Mouse (Mus musculus) heart, embryonic 12.5 days (tissue): ENCODE results near the gene Gm3045. TPM values are rescaled to one million over a fixed set of nuclear protein-coding genes. Genes with fewer than 3 reads are reported as not detected.

Source experiments
- ATAC-seq: fragments of 200-750 bp; cut with Nextera tagmentation; 2 replicates; pipeline ENCODE4 v1.8.0; 2017; ENCODE audit warnings: moderate TSS enrichment, moderate library complexity; ENCODE audit not compliant: insufficient number of reproducible peaks, low FRiP score
- H3K27ac ChIP-seq: fragments of 300-500 bp; sonication (generic); 2 replicates; pipeline ENCODE4 v1.5.1; 2016; ENCODE audit warnings: mild to moderate bottlenecking, moderate library complexity; ENCODE audit not compliant: poor library complexity, severe bottlenecking
- H3K27me3 ChIP-seq: fragments of 300-500 bp; sonication (generic); replicated peaks from 2 replicates; pipeline ENCODE4 v1.6.1; 2016; ENCODE audit warnings: mild to moderate bottlenecking, moderate library complexity
- H3K36me3 ChIP-seq: fragments of 300-500 bp; sonication (generic); 2 replicates; pipeline ENCODE4 v1.6.1; 2016; ENCODE audit warnings: mild to moderate bottlenecking, moderate library complexity
- H3K4me1 ChIP-seq: fragments of 300-500 bp; sonication (generic); replicated peaks from 2 replicates; pipeline ENCODE4 v1.6.1; 2016; ENCODE audit warnings: mild to moderate bottlenecking
- H3K4me2 ChIP-seq: fragments of 300-500 bp; sonication (generic); 2 replicates; pipeline ENCODE4 v1.6.1; 2016; ENCODE audit warnings: mild to moderate bottlenecking, moderate library complexity
- H3K4me3 ChIP-seq: fragments of 300-500 bp; sonication (generic); 2 replicates; pipeline ENCODE4 v1.5.1; 2016; ENCODE audit warnings: mild to moderate bottlenecking
- H3K9ac ChIP-seq: fragments of 300-500 bp; sonication (generic); 2 replicates; pipeline ENCODE4 v1.6.1; 2016; ENCODE audit warnings: mild to moderate bottlenecking, moderate library complexity
- H3K9me3 ChIP-seq: fragments of 300-500 bp; sonication (generic); replicated peaks from 2 replicates; pipeline ENCODE4 v1.6.1; 2016; ENCODE audit warnings: mild to moderate bottlenecking, moderate library complexity
- WGBS: fragments of 180-500 bp; shearing (Covaris S2); methylation state at CpG from one replicate; pipeline ENCODE4 v1.1.7; 2016; 5-methylcytosine and 5-hydroxymethylcytosine counted together
- polyA plus RNA-seq: library from polyadenylated mRNA; unstranded; fragments of >200 nt; fragmentation: Nextera tagmentation; extraction: Ambion mirVana; gene quantifications from 2 replicates; pipeline ENCODE4 v1.2.1, GENCODE M21; 2016

Gene Gm3045
- polyA plus RNA-seq, 1 experiment from 2014 or later, result not detected

GRCm38 (mm10) chr13:56443411-56443810 lies 17.0 kb downstream of the Gm3045 start:
- no peak for ATAC-seq
- Histone ChIP-seq H3K27me3 (peaks cover 33% of the 10 kb centered on the region), H3K9ac (no peak overlapping the region), H3K4me3 (no peak overlapping the region), H3K4me1 (0 out of 2 replicates have a peak, but pooled peaks cover 4% of the 10 kb centered on the region), H3K9me3 (no peaks in the 10 kb centered on the region), H3K4me2 (no peak overlapping the region), H3K36me3 (no peaks in the 10 kb centered on the region), H3K27ac (no peak overlapping the region)
- WGBS, result 55% methylated on average over 7 of the region's 7 CpGs

- Histone ChIP-seq H3K4me3 (no peak overlapping the region), H3K27me3 (peaks cover 26% of the 10 kb centered on the region), H3K9me3 (no peaks in the 10 kb centered on the region), H3K27ac (no peak overlapping the region), H3K36me3 (no peaks in the 10 kb centered on the region), H3K4me1 (no peaks in the 10 kb centered on the region), H3K9ac (no peak overlapping the region), H3K4me2 (no peak overlapping the region)
- WGBS, result 72% methylated on average over 3 of the region's 3 CpGs
- ATAC-seq, result no peak
Measured at GRCm38 (mm10) chr13:56444112-56444511, 17.7 kb downstream of the Gm3045 start.

GRCm38 (mm10) chr13:56444996-56445395 lies 18.6 kb downstream of the Gm3045 start:
- WGBS, result 83% methylated on average over 6 of the region's 6 CpGs
- no peak overlapping the region for H3K4me2 ChIP-seq
- no peaks in the 10 kb centered on the region for H3K36me3 ChIP-seq
- peaks cover 17% of the 10 kb centered on the region for H3K27me3 ChIP-seq
- no peak overlapping the region for H3K4me3 ChIP-seq
- H3K9ac ChIP-seq, result no peak overlapping the region
- ATAC-seq, result no peak
- no peak overlapping the region for H3K27ac ChIP-seq
- no peaks in the 10 kb centered on the region for H3K9me3 ChIP-seq
- H3K4me1 ChIP-seq, result no peaks in the 10 kb centered on the region

GRCm38 (mm10) chr13:56449239-56450030 lies 23.0 kb downstream of the Gm3045 start:
- Histone ChIP-seq H3K4me2 (no peak overlapping the region), H3K4me3 (no peak overlapping the region), H3K27me3 (no peaks in the 10 kb centered on the region), H3K9ac (no peak overlapping the region), H3K9me3 (no peaks in the 10 kb centered on the region), H3K27ac (no peak overlapping the region), H3K4me1 (no peaks in the 10 kb centered on the region), H3K36me3 (no peaks in the 10 kb centered on the region)
- 71% methylated on average over 10 of the region's 10 CpGs for WGBS
- ATAC-seq, result no peak

- ATAC-seq, result no peak
Measured at GRCm38 (mm10) chr13:56450035-56450434, 23.6 kb downstream of the Gm3045 start.

GRCm38 (mm10) chr13:56458001-56458400 lies 31.6 kb downstream of the Gm3045 start:
- Histone ChIP-seq H3K4me1 (no peaks in the 10 kb centered on the region), H3K27me3 (peaks cover 5% of the 10 kb centered on the region; the same call in 1 of the 2 replicates), H3K9ac (no peak overlapping the region), H3K27ac (no peak overlapping the region), H3K36me3 (no peaks in the 10 kb centered on the region), H3K9me3 (no peaks in the 10 kb centered on the region), H3K4me3 (no peak overlapping the region), H3K4me2 (no peak overlapping the region)
- WGBS, result 65% methylated on average over 9 of the region's 9 CpGs
- ATAC-seq, result no peak

More at GRCm38 (mm10) chr13:56450035-56450434, 23.6 kb downstream of the Gm3045 start:
- Histone ChIP-seq H3K9me3 (no peaks in the 10 kb centered on the region), H3K4me3 (no peak overlapping the region), H3K36me3 (no peaks in the 10 kb centered on the region), H3K9ac (no peak overlapping the region), H3K27ac (no peak overlapping the region), H3K4me1 (no peaks in the 10 kb centered on the region), H3K4me2 (no peak overlapping the region), H3K27me3 (no peaks in the 10 kb centered on the region)
- 80% methylated on average over 8 of the region's 8 CpGs for WGBS

- H3K4me2 ChIP-seq, result no peak overlapping the region
- H3K27ac ChIP-seq, result no peak overlapping the region
- H3K4me1 ChIP-seq, result no peaks in the 10 kb centered on the region
- no peak overlapping the region for H3K4me3 ChIP-seq
- ATAC-seq, result no peak
- H3K36me3 ChIP-seq, result no peaks in the 10 kb centered on the region
- no peaks in the 10 kb centered on the region for H3K9me3 ChIP-seq
- H3K9ac ChIP-seq, result no peak overlapping the region
- H3K27me3 ChIP-seq, result peaks cover 12% of the 10 kb centered on the region; the same call in 1 of the 2 replicates
- 71% methylated on average over 4 of the region's 4 CpGs for WGBS
Measured at GRCm38 (mm10) chr13:56461460-56461859, 35.1 kb downstream of the Gm3045 start.

GRCm38 (mm10) chr13:56462791-56463190 lies 36.4 kb downstream of the Gm3045 start:
- 0 out of 2 replicates have a peak, but pooled peaks cover 8% of the 10 kb centered on the region for H3K27me3 ChIP-seq
- no peaks in the 10 kb centered on the region for H3K4me1 ChIP-seq
- H3K4me2 ChIP-seq, result no peak overlapping the region
- no peaks in the 10 kb centered on the region for H3K36me3 ChIP-seq
- no peak overlapping the region for H3K27ac ChIP-seq
- 86% methylated on average over 4 of the region's 4 CpGs for WGBS
- no peak for ATAC-seq
- H3K9me3 ChIP-seq, result no peaks in the 10 kb centered on the region
- no peak overlapping the region for H3K9ac ChIP-seq
- H3K4me3 ChIP-seq, result no peak overlapping the region

- Histone ChIP-seq H3K9me3 (no peaks in the 10 kb centered on the region), H3K9ac (no peak overlapping the region), H3K27me3 (0 out of 2 replicates have a peak, but pooled peaks cover 8% of the 10 kb centered on the region), H3K4me3 (no peak overlapping the region), H3K27ac (no peak overlapping the region), H3K4me1 (no peaks in the 10 kb centered on the region), H3K36me3 (no peaks in the 10 kb centered on the region), H3K4me2 (no peak overlapping the region)
- WGBS, result 81% methylated on average over 7 of the region's 7 CpGs
- ATAC-seq, result no peak
Measured at GRCm38 (mm10) chr13:56463261-56463660, 36.9 kb downstream of the Gm3045 start.

GRCm38 (mm10) chr13:56463750-56464149 lies 37.4 kb downstream of the Gm3045 start:
- ATAC-seq, result no peak
- H3K9ac ChIP-seq, result no peak overlapping the region
- no peak overlapping the region for H3K4me2 ChIP-seq
- H3K27me3 ChIP-seq, result 0 out of 2 replicates have a peak, but pooled peaks cover 8% of the 10 kb centered on the region
- no peaks in the 10 kb centered on the region for H3K9me3 ChIP-seq
- 69% methylated on average over 6 of the region's 6 CpGs for WGBS
- no peaks in the 10 kb centered on the region for H3K36me3 ChIP-seq
- no peak overlapping the region for H3K27ac ChIP-seq
- H3K4me1 ChIP-seq, result no peaks in the 10 kb centered on the region
- H3K4me3 ChIP-seq, result no peak overlapping the region

- no peak for ATAC-seq
- H3K9me3 ChIP-seq, result no peaks in the 10 kb centered on the region
- H3K9ac ChIP-seq, result no peak overlapping the region
- no peak overlapping the region for H3K4me3 ChIP-seq
- H3K4me2 ChIP-seq, result no peak overlapping the region
- no peaks in the 10 kb centered on the region for H3K4me1 ChIP-seq
- 92% methylated on average over 7 of the region's 7 CpGs for WGBS
- H3K36me3 ChIP-seq, result no peaks in the 10 kb centered on the region
- H3K27ac ChIP-seq, result no peak overlapping the region
- 0 out of 2 replicates have a peak, but pooled peaks cover 8% of the 10 kb centered on the region for H3K27me3 ChIP-seq
Measured at GRCm38 (mm10) chr13:56467786-56468185, 41.4 kb downstream of the Gm3045 start.
